Mouse (Mus musculus) stomach, postnatal 0 days (tissue): Measurements from ENCODE around the gene Slc39a3. TPM values are rescaled to one million over a fixed set of nuclear protein-coding genes. Genes with fewer than 3 reads are reported as not detected.
A peak's percentile ranks its signal among the peaks of the same experiment; 100 is the strongest.
"Not testable (repeated sequence)": the region's sequence is repeated elsewhere in the genome, so short reads cannot be mapped to it uniquely, and the experiment has no call there.

ENCODE experiments used
- ATAC-seq: fragments of 200-750 bp; cut with Nextera tagmentation; 2 replicates; pipeline ENCODE4 v1.8.0; 2017; ENCODE audit not compliant: low FRiP score, low TSS enrichment
- DNase-seq: peaks from one replicate; pipeline ENCODE4 v3.0.0-alpha.2; 2016; ENCODE audit warnings: low spot score
- H3K27ac ChIP-seq: fragments of 300-500 bp; sonication (generic); replicated peaks from 2 replicates; pipeline ENCODE4 v1.5.1; 2014; ENCODE audit warnings: mild to moderate bottlenecking, control low read depth
- H3K27me3 ChIP-seq: fragments of 300-500 bp; sonication (generic); 2 replicates; pipeline ENCODE4 v1.6.1; 2014; ENCODE audit warnings: low read length; ENCODE audit not compliant: control insufficient read depth, insufficient read depth
- H3K36me3 ChIP-seq: fragments of 300-500 bp; sonication (generic); 2 replicates; pipeline ENCODE4 v1.6.1; 2014; ENCODE audit warnings: low read length, mixed read lengths; ENCODE audit not compliant: control insufficient read depth, insufficient read depth
- H3K4me1 ChIP-seq: fragments of 300-500 bp; sonication (generic); replicated peaks from 2 replicates; pipeline ENCODE4 v1.6.1; 2014; ENCODE audit warnings: antibody characterized with exemption; ENCODE audit not compliant: control insufficient read depth, insufficient read depth
- H3K4me2 ChIP-seq: fragments of 300-500 bp; sonication (generic); replicated peaks from 2 replicates; pipeline ENCODE4 v1.6.1; 2014; ENCODE audit warnings: low read depth, mild to moderate bottlenecking, control low read depth, moderate library complexity
- H3K4me3 ChIP-seq: fragments of 300-500 bp; sonication (generic); 2 replicates; pipeline ENCODE4 v1.5.1; 2014; ENCODE audit warnings: low read depth, low read length, control low read depth
- H3K9ac ChIP-seq: fragments of 300-500 bp; sonication (generic); 2 replicates; pipeline ENCODE4 v1.6.1; 2014; ENCODE audit warnings: mild to moderate bottlenecking, low read length, control low read depth, mixed read lengths
- H3K9me3 ChIP-seq: fragments of 300-500 bp; sonication (generic); 2 replicates; pipeline ENCODE4 v1.6.1; 2016; ENCODE audit warnings: low read length; ENCODE audit not compliant: control insufficient read depth
- CTCF ChIP-seq: IDR thresholded peaks from 2 replicates; pipeline ENCODE4 v1.5.1; 2016; ENCODE audit warnings: antibody characterized with exemption, low read depth, mild to moderate bottlenecking, moderate library complexity
- EP300 ChIP-seq: optimal IDR thresholded peaks from 2 replicates; pipeline ENCODE3; 2016; ENCODE audit warnings: antibody characterized with exemption
- WGBS: fragments of 180-500 bp; shearing (Covaris S2); extraction: QIAGEN DNeasy Blood & Tissue Kit; methylation state at CpG from one replicate; pipeline ENCODE4 v1.1.7; 2014; 5-methylcytosine and 5-hydroxymethylcytosine counted together
- polyA plus RNA-seq: library from polyadenylated mRNA; unstranded; fragments of >200 nt; fragmentation: Nextera tagmentation; extraction: Ambion mirVana; gene quantifications from 2 replicates; pipeline ENCODE4 v1.2.1, GENCODE M21; 2015

Slc39a3 gene
- polyA plus RNA-seq, 1 experiment from 2014 or later: 11.0 TPM

DNA sequence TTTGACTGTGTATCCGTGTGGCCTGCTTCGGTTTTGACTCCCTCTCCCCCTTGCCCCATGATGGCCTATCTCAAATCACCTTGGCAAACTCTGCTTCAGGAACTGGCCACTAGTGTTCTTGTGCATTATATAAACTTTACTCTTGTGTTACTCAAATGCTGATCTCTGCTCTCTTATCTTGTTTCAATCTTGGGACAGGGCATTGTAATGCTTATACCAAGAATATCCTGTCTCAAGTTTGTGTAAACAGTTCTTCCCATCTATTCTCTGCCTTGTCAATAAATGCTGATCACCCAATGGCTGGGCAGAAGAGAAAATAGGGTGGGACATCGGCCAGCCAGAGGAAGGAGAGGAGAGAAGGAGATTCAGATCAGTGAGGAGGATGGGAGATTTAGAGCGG, 25.5 kb upstream of the Slc39a3 start:
- no peak overlapping the region for H3K9ac ChIP-seq
- no peak for ATAC-seq
- H3K36me3 ChIP-seq: no peaks in the 10 kb centered on the region
- H3K4me3 ChIP-seq: no peak overlapping the region
- no peak overlapping the region for H3K27ac ChIP-seq
- H3K9me3 ChIP-seq: no peaks in the 10 kb centered on the region
- H3K4me2 ChIP-seq: no peak overlapping the region
- 56% methylated on average over 4 of the region's 4 CpGs for WGBS
- TF ChIP-seq CTCF (no peak), EP300 (no peak)
- H3K27me3 ChIP-seq: no peaks in the 10 kb centered on the region
- DNase-seq: no peak
- peaks cover 5% of the 10 kb centered on the region; the same call in 1 of the 2 replicates for H3K4me1 ChIP-seq

DNA sequence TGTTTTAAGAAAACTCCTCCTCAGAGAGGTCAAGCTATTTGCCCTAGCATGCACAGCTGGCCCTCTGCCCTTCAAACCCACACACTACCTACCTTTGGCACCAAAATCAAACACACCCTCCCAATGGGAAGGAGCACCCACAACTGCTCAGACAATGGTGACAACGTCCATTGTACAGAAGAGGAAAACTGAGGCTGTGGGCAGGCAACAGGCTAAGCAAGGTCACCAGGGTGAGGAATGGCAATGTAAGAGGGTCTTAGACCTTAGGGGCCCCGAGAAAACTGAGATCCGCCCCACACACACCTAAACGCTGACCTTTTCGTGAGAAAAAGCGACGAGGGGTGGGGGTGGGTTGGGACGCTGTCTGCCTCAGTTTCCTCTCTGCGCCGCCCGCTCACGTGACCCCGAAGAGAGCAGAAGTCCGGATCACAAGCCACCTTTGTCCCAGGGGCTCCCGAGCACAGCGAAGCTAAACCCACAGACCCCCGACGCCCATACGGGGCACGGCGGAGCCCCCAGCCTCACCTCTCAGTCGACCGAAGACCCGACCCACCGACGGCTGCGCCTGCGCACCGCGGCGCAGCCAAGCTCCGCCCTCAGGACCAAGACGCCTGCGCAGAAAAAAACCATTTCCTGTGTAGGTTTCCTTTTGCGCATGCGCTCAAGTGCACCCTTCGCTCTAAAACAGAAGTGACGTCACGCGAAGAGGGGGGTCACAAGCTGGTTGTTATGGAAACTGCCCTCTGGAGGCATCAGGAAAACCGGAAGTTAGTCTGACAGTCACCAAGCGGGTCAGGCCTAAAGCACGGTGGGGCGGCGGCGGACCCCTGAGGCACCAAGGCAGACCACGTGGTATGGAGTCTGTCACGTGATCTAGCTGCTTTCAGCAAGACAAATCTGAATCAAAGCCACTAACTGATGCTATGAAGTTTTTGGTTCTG, 22.6 kb upstream of the Slc39a3 start, which contains the start of gene Sgta:
TSS of gene Sgta (minus strand) at position 579 of the 941 bp plus-strand sequence.
- H3K27me3 ChIP-seq: no peaks in the 10 kb centered on the region
- H3K4me3 ChIP-seq: peak within 1 kb of the TSS; percentile 80
- DNase-seq (peak; percentile 98), ATAC-seq (peak; percentile 90)
- peak within 1 kb of the TSS; percentile 86 for H3K4me2 ChIP-seq
- H3K9ac ChIP-seq: peak within 1 kb of the TSS; percentile 84
- whole genome bisulfite sequencing: under 1% methylated on average over 45 of the region's 48 CpGs
- peaks cover 5% of the 10 kb centered on the region; the same call in 1 of the 2 replicates for H3K4me1 ChIP-seq
- H3K9me3 ChIP-seq: no peaks in the 10 kb centered on the region
- H3K36me3 ChIP-seq: no peaks in the 10 kb centered on the region
- peak within 1 kb of the TSS; percentile 70 for H3K27ac ChIP-seq
- TF ChIP-seq CTCF (no peak), EP300 (no peak)

DNA sequence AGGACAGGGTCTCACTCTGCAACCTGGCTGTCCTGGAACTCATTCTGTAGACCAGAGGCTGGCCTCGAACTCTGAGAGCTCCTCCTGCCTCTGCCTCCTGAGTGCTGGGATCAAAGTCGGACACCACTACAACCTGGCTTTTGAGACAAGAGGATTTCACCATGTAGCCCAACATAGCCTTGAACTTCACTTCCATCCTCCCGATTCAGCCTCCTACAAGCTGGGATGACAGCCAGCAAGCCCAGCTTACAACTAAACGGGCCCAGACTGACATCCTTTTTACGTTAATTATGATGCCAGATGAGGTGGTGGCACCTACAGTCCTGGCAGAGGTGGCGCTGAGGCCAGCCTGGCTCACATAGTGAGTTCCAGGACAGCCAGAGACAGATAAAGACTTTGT, 21.7 kb upstream of the Slc39a3 start:
- DNase-seq: no peak
- 84% methylated on average over 6 of the region's 6 CpGs for WGBS
- TF ChIP-seq CTCF (no peak), EP300 (no peak)
- Histone ChIP-seq H3K27ac (no peak overlapping the region), H3K4me3 (no peak overlapping the region), H3K36me3 (no peaks in the 10 kb centered on the region), H3K27me3 (no peaks in the 10 kb centered on the region), H3K4me2 (peak overlapping the region; percentile 86; the same call in 1 of the 2 replicates), H3K4me1 (peaks cover 5% of the 10 kb centered on the region; the same call in 1 of the 2 replicates), H3K9me3 (no peaks in the 10 kb centered on the region), H3K9ac (peak overlapping the region; percentile 84)
- no peak for ATAC-seq

DNA sequence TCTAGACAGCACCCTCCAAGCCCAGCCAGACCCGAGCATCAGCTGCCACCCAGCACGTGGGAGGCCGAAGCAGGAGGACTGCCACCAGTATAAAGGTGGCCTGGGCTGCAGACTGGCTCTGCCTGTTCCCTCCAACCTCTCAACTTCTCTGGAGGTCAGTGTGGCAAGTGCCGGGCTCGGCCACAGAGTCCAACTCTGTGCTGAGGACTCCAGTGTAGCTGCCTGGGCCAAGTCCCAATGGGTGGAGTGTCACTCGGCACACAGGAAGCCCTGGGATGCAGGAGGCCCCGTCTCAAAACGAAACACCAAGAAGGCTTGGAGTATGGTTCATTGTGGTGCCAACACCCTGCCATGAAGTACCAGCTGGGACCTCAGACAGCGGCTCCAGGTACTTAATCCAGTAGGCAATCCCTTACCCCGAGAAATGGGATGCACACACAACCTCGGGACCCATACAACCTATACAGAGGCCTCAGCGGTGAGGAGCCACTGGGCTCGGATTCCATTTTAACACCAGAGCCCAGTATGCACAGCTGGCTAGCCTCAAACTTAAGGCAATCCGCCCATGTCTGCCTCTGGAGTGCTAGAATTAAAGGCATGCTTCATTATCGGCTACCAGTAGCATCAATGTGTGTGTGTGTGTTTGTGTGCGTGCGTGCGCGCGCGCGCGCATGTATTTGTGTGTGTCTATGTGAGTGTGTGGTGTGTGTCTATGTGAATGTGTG, 20.3 kb upstream of the Slc39a3 start:
- WGBS: 85% methylated on average over 23 of the region's 23 CpGs
- ATAC-seq (no peak), DNase-seq (no peak)
- Histone ChIP-seq H3K4me2 (no peak overlapping the region), H3K4me3 (no peak overlapping the region), H3K9ac (peak overlapping the region; percentile 9; the same call in 1 of the 2 replicates), H3K9me3 (no peaks in the 10 kb centered on the region), H3K4me1 (peaks cover 5% of the 10 kb centered on the region; the same call in 1 of the 2 replicates), H3K27ac (no peak overlapping the region; the same call in 1 of the 2 replicates), H3K36me3 (no peaks in the 10 kb centered on the region), H3K27me3 (no peaks in the 10 kb centered on the region)
- TF ChIP-seq EP300: no peak
- no peak for TF ChIP-seq CTCF

DNA sequence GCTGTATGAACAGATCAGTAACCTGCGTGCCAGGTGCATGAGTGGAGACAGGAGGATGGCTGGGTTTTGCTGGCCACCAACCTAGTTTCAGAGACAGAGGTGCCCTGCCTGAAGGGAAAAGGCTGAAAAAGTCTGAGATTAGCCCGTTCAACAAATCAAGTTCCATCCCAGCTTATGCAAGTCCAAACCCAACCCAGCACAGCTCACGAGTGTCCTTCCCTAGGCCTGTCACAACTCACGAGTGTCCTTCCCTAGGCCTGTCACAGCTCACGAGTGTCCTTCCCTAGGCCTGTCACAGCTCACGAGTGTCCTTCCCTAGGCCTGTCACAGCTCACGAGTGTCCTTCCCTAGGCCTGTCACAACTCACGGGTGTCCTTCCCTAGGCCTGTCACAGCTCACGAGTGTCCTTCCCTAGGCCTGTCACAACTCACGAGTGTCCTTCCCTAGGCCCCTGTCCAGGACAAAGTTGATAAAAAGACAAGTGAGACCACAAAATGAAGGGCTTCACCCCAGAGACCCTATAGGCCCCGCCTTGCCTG, 18.6 kb upstream of the Slc39a3 start:
- H3K36me3 ChIP-seq: peaks cover 12% of the 10 kb centered on the region
- not testable (repeated sequence) for H3K4me1 ChIP-seq, H3K9me3 ChIP-seq, H3K9ac ChIP-seq, DNase-seq, H3K4me3 ChIP-seq, H3K27me3 ChIP-seq, H3K27ac ChIP-seq, ATAC-seq, H3K4me2 ChIP-seq
- 77% methylated on average over 11 of the region's 11 CpGs for WGBS
